Mouse (Mus musculus) testis, adult 2 months (tissue): ENCODE results near the gene Abtb1. TPM values are rescaled to one million over a fixed set of nuclear protein-coding genes. Genes with fewer than 3 reads are reported as not detected.
A peak's percentile ranks its signal among the peaks of the same experiment; 100 is the strongest.

Experiments
- H3K27ac ChIP-seq: fragments of 200-500 bp; 2 replicates; pipeline ENCODE4 v1.5.1; 2012; ENCODE audit warnings: low read depth, low read length; ENCODE audit not compliant: control insufficient read depth, insufficient read depth
- H3K27me3 ChIP-seq: fragments of 200-500 bp; 2 replicates; pipeline ENCODE4 v1.6.1; 2012; ENCODE audit warnings: mild to moderate bottlenecking, low read length, moderate library complexity; ENCODE audit not compliant: control insufficient read depth, insufficient read depth
- H3K36me3 ChIP-seq: fragments of 200-500 bp; 2 replicates; pipeline ENCODE4 v1.6.1; 2012; ENCODE audit warnings: mild to moderate bottlenecking, low read length; ENCODE audit not compliant: control insufficient read depth, insufficient read depth
- H3K4me1 ChIP-seq: fragments of 200-500 bp; 2 replicates; pipeline ENCODE4 v1.6.1; 2012; ENCODE audit warnings: low read length; ENCODE audit not compliant: control insufficient read depth, insufficient read depth
- H3K4me3 ChIP-seq: fragments of 200-500 bp; 2 replicates; pipeline ENCODE4 v1.5.1; 2012; ENCODE audit warnings: low read depth, mild to moderate bottlenecking, low read length, moderate library complexity, mixed read lengths; ENCODE audit not compliant: control insufficient read depth
- CTCF ChIP-seq: fragments of 200-500 bp; IDR thresholded peaks from 2 replicates; pipeline ENCODE4 v1.5.1; 2012; ENCODE audit warnings: low read depth, mild to moderate bottlenecking, inconsistent platforms, low read length, moderate library complexity; ENCODE audit not compliant: control insufficient read depth, insufficient read depth, insufficient replicate concordance
- POLR2A ChIP-seq: fragments of 200-500 bp; IDR thresholded peaks from 2 replicates; pipeline ENCODE4 v1.6.1; 2012; ENCODE audit warnings: low read depth, mild to moderate bottlenecking, inconsistent platforms, low read length, moderate library complexity; ENCODE audit not compliant: control insufficient read depth
- polyA plus RNA-seq: library from polyadenylated mRNA; depleted of rRNA; stranded (reverse); fragments of >200 nt; gene quantifications from 2 replicates; pipeline ENCODE4 v1.2.3, GENCODE M21; 2012

Gene Abtb1
- polyA plus RNA-seq, 1 experiment: 46.5 TPM

DNA sequence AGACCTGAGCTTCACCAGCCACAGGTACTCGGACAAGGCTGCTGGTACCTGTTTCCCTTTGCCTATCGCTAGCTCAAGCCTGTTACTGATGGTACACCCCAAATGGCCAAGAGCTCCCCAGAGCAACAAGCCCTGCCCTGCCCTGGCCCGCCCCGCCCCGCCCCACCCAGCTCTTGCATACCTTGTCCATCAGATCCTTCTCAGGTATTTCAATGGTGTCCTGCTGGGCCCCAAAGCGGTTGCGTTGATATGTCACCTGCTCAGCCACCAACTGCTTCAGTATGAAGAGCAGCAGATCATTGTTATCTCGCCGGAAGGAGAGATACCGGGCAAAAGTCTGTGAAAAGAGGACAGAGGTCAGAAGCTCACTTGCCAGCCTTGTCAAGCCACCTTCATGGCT, 42.4 kb upstream of the Abtb1 start:
- no peaks in the 10 kb centered on the region for H3K27me3 ChIP-seq
- H3K4me3 ChIP-seq: no peak overlapping the region
- TF ChIP-seq POLR2A (no peak), CTCF (no peak)
- H3K4me1 ChIP-seq: no peaks in the 10 kb centered on the region
- H3K36me3 ChIP-seq: no peaks in the 10 kb centered on the region
- H3K27ac ChIP-seq: no peak overlapping the region

DNA sequence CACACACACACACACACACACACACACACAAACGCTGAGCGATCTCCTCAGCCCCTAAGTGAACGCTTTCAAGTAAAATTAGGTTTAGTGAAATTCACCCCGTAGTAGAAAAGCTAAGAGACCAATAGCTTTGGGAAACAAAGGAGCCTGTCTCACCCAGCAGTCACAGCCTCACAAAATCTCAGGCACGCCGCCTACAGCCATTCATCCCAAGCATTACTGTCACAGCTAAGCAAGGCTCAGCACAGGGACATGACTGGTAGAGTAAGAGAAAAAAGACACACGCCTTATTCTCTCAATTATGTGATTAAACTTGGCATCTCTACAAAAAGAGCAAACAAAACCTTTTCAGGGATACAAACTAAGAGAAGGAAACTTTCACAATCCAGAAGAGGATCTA, 39.5 kb upstream of the Abtb1 start:
- Histone ChIP-seq H3K27me3 (no peaks in the 10 kb centered on the region), H3K4me1 (no peaks in the 10 kb centered on the region), H3K36me3 (no peaks in the 10 kb centered on the region), H3K4me3 (no peak overlapping the region), H3K27ac (no peak overlapping the region)
- TF ChIP-seq CTCF (no peak), POLR2A (no peak)

GRCm38 (mm10) chr6:88879471-88879870, 37.7 kb upstream of the Abtb1 start:
- no peaks in the 10 kb centered on the region for H3K36me3 ChIP-seq
- H3K27ac ChIP-seq: no peak overlapping the region
- TF ChIP-seq CTCF (no peak), POLR2A (no peak)

GRCm38 (mm10) chr6:88874868-88875508, 33.2 kb upstream of the Abtb1 start, which contains the start of gene Podxl2:
TSS of gene Podxl2 (minus strand) at chr6:88875044.
- H3K36me3 ChIP-seq: no peaks in the 10 kb centered on the region
- H3K27me3 ChIP-seq: no peaks in the 10 kb centered on the region
- peaks cover 16% of the 10 kb centered on the region for H3K4me1 ChIP-seq
- TF ChIP-seq POLR2A (0 out of 2 replicates have a peak, but pooled peaks have one; percentile 11), CTCF (no peak)
- H3K4me3 ChIP-seq: peak within 1 kb of the TSS; percentile 85
- H3K27ac ChIP-seq: no peak within 1 kb of the TSS

More at GRCm38 (mm10) chr6:88879471-88879870, 37.7 kb upstream of the Abtb1 start:
- peaks cover 8% of the 10 kb centered on the region for H3K4me1 ChIP-seq
- no peak overlapping the region for H3K4me3 ChIP-seq
- H3K27me3 ChIP-seq: no peaks in the 10 kb centered on the region

DNA sequence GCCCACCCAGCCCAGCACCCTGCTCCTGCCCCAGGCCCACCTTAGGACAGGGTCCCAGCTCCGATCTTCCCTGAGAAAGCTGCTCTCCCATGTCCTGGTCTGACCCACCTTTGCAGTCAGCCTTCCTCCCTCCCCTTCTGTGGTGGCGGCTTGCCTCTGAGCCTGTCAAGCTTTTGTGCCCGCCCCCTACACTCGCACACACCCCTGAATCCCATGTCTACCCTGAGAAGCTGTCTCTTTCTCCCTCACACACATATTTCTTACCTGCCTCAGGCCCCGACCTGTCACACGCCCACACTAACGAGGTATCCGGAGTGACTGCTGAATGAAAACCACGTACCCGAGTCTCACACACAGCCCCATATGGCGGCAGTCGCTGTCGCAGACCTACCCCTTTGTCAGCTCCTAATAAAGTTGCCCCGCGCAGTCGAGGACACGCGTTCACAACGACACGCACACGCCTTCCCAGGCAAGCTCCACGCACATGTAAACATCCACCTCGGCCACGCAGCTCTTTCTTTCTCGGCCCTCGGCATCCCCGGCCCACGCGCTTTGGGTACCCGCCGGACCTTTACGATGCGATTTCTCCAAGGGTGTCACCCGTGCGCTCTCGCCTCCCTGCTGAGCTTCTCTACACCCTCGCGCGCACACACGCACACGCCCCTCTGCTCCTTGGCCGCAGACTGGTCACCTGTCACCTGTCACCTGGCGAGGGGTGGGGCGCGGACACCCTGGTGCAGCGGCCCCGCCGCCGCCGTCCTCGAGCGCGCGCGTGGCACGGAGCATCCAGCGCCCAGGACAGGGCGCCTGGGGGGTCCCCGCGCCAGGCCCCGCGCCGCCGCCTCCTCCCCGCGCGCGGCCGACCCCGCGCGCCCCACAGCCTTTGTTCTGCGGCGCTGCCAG, 32.4 kb upstream of the Abtb1 start:
- no peaks in the 10 kb centered on the region for H3K36me3 ChIP-seq
- H3K4me3 ChIP-seq: peak overlapping the region; percentile 85
- H3K27ac ChIP-seq: no peak overlapping the region
- H3K27me3 ChIP-seq: no peaks in the 10 kb centered on the region
- no peak for TF ChIP-seq POLR2A
- H3K4me1 ChIP-seq: peaks cover 16% of the 10 kb centered on the region

DNA sequence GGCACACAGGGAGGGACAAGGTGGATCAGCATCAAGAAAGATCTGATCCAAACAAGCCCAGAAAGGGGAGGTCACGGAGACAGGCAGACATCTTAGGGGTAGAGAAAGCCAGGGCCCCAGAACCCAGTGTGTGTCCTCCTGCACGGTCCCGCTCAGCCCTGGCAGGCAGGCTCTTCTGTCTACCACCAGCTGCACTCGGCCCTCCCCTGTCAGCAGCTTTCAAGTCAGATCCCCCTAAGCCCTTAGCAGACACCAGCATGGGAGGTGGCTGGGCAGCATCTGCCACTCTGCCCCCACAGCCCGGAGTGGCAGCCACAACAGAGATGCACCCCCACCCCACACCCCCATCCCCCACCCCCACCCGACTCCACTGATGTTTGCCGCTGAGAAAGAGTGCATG, 31.0 kb upstream of the Abtb1 start:
- Histone ChIP-seq H3K27me3 (no peaks in the 10 kb centered on the region), H3K4me3 (no peak overlapping the region), H3K4me1 (peaks cover 16% of the 10 kb centered on the region), H3K27ac (no peak overlapping the region), H3K36me3 (no peaks in the 10 kb centered on the region)
- TF ChIP-seq CTCF (no peak), POLR2A (no peak)

DNA sequence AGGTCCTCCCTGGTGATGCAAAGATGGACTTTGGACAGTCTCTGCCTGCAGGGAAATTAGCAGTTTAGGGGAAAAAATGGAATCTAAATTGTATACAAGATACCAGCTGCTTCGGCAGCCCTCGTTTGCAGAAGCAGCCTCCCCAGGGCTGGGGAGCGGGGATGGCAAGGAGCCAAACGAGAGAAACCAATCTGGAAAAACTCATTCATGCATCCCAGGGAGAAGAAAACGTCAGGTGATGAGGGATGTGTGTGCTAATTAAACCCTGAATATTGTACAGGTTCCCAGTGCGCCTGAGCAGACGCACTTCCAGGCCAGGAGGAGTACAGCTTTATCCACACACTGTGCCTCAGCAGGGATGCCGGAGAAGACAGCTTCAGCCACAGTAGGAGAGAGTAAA, 29.8 kb upstream of the Abtb1 start:
- TF ChIP-seq POLR2A: no peak
- TF ChIP-seq CTCF: no peak
- H3K27me3 ChIP-seq: no peaks in the 10 kb centered on the region
- peaks cover 16% of the 10 kb centered on the region for H3K4me1 ChIP-seq
- H3K36me3 ChIP-seq: no peaks in the 10 kb centered on the region
- H3K27ac ChIP-seq: no peak overlapping the region
- H3K4me3 ChIP-seq: no peak overlapping the region
